Mouse (Mus musculus): ENCODE data around the gene Klhl41.
"Not testable (repeated sequence)": the region's sequence is repeated elsewhere in the genome, so short reads cannot be mapped to it uniquely, and the experiment has no call there.

The Klhl41 gene

GRCm38 (mm10) chr2:69669853-69670252, at the start of gene Klhl41:
Gene Klhl41 (plus strand): TSS chr2:69670120.
- DNase-seq (ENCODE audit: low read depth, low spot score) = no peak

- DNase-seq (ENCODE audit: low read depth, low spot score) = no peak
Observed at GRCm38 (mm10) chr2:69629215-69629614, 40.7 kb upstream of the Klhl41 start.

GRCm38 (mm10) chr2:69629914-69630313, 40.0 kb upstream of the Klhl41 start:
- DNase-seq (ENCODE audit: low read depth, low spot score) = no peak

GRCm38 (mm10) chr2:69630792-69631191, 39.1 kb upstream of the Klhl41 start:
- DNase-seq (ENCODE audit: low read depth, low spot score) = no peak

- DNase-seq (ENCODE audit: low read depth, low spot score) = peak; percentile 38
Observed at GRCm38 (mm10) chr2:69631449-69631848, 38.5 kb upstream of the Klhl41 start.

- DNase-seq (ENCODE audit: low read depth, low spot score) = peak; percentile 79
Observed at GRCm38 (mm10) chr2:69635064-69635701, 34.7 kb upstream of the Klhl41 start.

- DNase-seq (ENCODE audit: low read depth, low spot score) = peak; percentile 82
Observed at GRCm38 (mm10) chr2:69635807-69636206, 34.1 kb upstream of the Klhl41 start.

- peak; percentile 31 for DNase-seq (ENCODE audit: low read depth, low spot score)
Observed at GRCm38 (mm10) chr2:69637989-69638388, 31.9 kb upstream of the Klhl41 start.

- peak; percentile 91 for DNase-seq (ENCODE audit: low read depth, low spot score)
Observed at GRCm38 (mm10) chr2:69640100-69640499, 29.8 kb upstream of the Klhl41 start.

GRCm38 (mm10) chr2:69644968-69645617, 24.8 kb upstream of the Klhl41 start:
- DNase-seq (ENCODE audit: low read depth, low spot score) = no peak

- DNase-seq (ENCODE audit: low read depth, low spot score) = peak; percentile 72
Observed at GRCm38 (mm10) chr2:69646726-69647490, 23.0 kb upstream of the Klhl41 start, which contains the start of gene Bbs5. Gene Bbs5 (plus strand): TSS chr2:69647171.

GRCm38 (mm10) chr2:69649716-69650115, 20.2 kb upstream of the Klhl41 start:
- DNase-seq (ENCODE audit: low read depth, low spot score) = no peak

- no peak for DNase-seq (ENCODE audit: low read depth, low spot score)
Observed at GRCm38 (mm10) chr2:69659326-69659725, 10.6 kb upstream of the Klhl41 start.

- DNase-seq (ENCODE audit: low read depth, low spot score) = peak; percentile 47
Observed at GRCm38 (mm10) chr2:69663827-69664476, 6.0 kb upstream of the Klhl41 start.

GRCm38 (mm10) chr2:69667656-69668055, 2.3 kb upstream of the Klhl41 start:
- no peak for DNase-seq (ENCODE audit: low read depth, low spot score)

GRCm38 (mm10) chr2:69668414-69668813, 1.5 kb upstream of the Klhl41 start:
- DNase-seq (ENCODE audit: low read depth, low spot score) = no peak

- no peak for DNase-seq (ENCODE audit: low read depth, low spot score)
Observed at GRCm38 (mm10) chr2:69673723-69674122, 3.8 kb downstream of the Klhl41 start.

GRCm38 (mm10) chr2:69675266-69675665, 5.3 kb downstream of the Klhl41 start:
- DNase-seq (ENCODE audit: low read depth, low spot score) = no peak

GRCm38 (mm10) chr2:69676713-69677112, 6.8 kb downstream of the Klhl41 start:
- DNase-seq (ENCODE audit: low read depth, low spot score) = peak; percentile 54

- DNase-seq (ENCODE audit: low read depth, low spot score) = not testable (repeated sequence)
Observed at GRCm38 (mm10) chr2:69677215-69677614, 7.3 kb downstream of the Klhl41 start.

GRCm38 (mm10) chr2:69679990-69680389, 10.1 kb downstream of the Klhl41 start:
- DNase-seq (ENCODE audit: low read depth, low spot score) = peak; percentile 51

GRCm38 (mm10) chr2:69681931-69682330, 12.0 kb downstream of the Klhl41 start:
- DNase-seq (ENCODE audit: low read depth, low spot score) = no peak
